ENCODE assay signal across 8 mouse cellular contexts in genomic region chr5:24530042-24530689, GRCm38 (mm10). TPM values are rescaled to one million over a fixed set of nuclear protein-coding genes. Genes with fewer than 3 reads are reported as not detected.
DNase-seq lines count a peak whose midpoint lies in the region; ATAC-seq and TF ChIP-seq lines count a peak whose summit lies in the region.

No protein-coding gene starts in this region.

- peak; percentile 77 for ATAC-seq in hindbrain, postnatal 0 days

- peaks cover 27% of the 10 kb centered on the region for H3K27me3 ChIP-seq in hindbrain, postnatal 0 days (ENCODE audit: insufficient read depth, low read length)

- H3K4me1 ChIP-seq in hindbrain, postnatal 0 days (ENCODE audit: insufficient read depth, low read length) = peaks cover 10% of the 10 kb centered on the region; the same call in 1 of the 2 replicates

- H3K9me3 ChIP-seq in hindbrain, postnatal 0 days (ENCODE audit: low read length) = no peaks in the 10 kb centered on the region

- 15% methylated on average over 24 of the region's 24 CpGs for WGBS in hindbrain, postnatal 0 days

- TF ChIP-seq CTCF in hindbrain, postnatal 0 days (IDR thresholded peaks at IDR 0.05; ENCODE audit: low read depth) = peak; percentile 100

- no peak overlapping the region for H3K4me3 ChIP-seq in hindbrain, postnatal 0 days (ENCODE audit: low read length)

- H3K27ac ChIP-seq in hindbrain, postnatal 0 days = no peak overlapping the region

- H3K4me2 ChIP-seq in hindbrain, postnatal 0 days (ENCODE audit: low read depth, low read length) = no peak overlapping the region

- peak; percentile 56 for DNase-seq in WW6 (ENCODE audit: low read depth, low spot score)
- peak; percentile 95 to 96 for DNase-seq in cerebellum, postnatal 25 days
- DNase-seq in gastrocnemius, adult 18-20 months (ENCODE audit: low spot score) = peak; percentile 94
- DNase-seq in hindbrain, postnatal 0 days (ENCODE audit: low spot score) = peak; percentile 94
- DNase-seq in left cerebral cortex, adult 11 months (ENCODE audit: low spot score) = peak; percentile 85
- DNase-seq in lung, postnatal 36 days = peak; percentile 95
- DNase-seq in right cerebral cortex, adult 18-20 months = peak; percentile 87
- DNase-seq in urinary bladder, adult 18-20 months (ENCODE audit: low spot score in 2 of 2) = peak; percentile 86 to 91

- H3K36me3 ChIP-seq in hindbrain, postnatal 0 days (ENCODE audit: insufficient read depth, low read length) = no peaks in the 10 kb centered on the region

- no peak overlapping the region for H3K9ac ChIP-seq in hindbrain, postnatal 0 days (replicated peaks; ENCODE audit: low read length)

RNA-seq across cellular contexts. Expression of gene Gbx1, which starts 3.2 kb away (rescaled TPM):
- not detected for total RNA-seq in gastrocnemius, adult 18-20 months (2021)
- total RNA-seq in hindbrain, postnatal 0 days (2014; rRNA removed) = 6.5 and 11.3 TPM in 2 replicates
- 4.1 and 4.4 TPM in 2 replicates for polyA plus RNA-seq in hindbrain, postnatal 0 days (2015; fragmentation: Nextera tagmentation; extraction: Ambion mirVana)

RNA-seq across cellular contexts. Expression of gene Asb10, which starts 10.6 kb away (rescaled TPM):
- total RNA-seq in gastrocnemius, adult 18-20 months (2021) = 100 to 1,000 TPM; 101 to 107 TPM
- 0.10 TPM in 1 of 2 replicates, not detected in the other for total RNA-seq in hindbrain, postnatal 0 days (2014; rRNA removed)
- polyA plus RNA-seq in hindbrain, postnatal 0 days (2015; fragmentation: Nextera tagmentation; extraction: Ambion mirVana) = 0.16 and 0.21 TPM in 2 replicates

RNA-seq across cellular contexts. Expression of gene 4931409K22Rik, which starts 26.4 kb away (rescaled TPM):
- not detected for total RNA-seq in gastrocnemius, adult 18-20 months (2021)
- not detected in 2 replicates for total RNA-seq in hindbrain, postnatal 0 days (2014; rRNA removed)
- 0.09 and 0.16 TPM in 2 replicates for polyA plus RNA-seq in hindbrain, postnatal 0 days (2015; fragmentation: Nextera tagmentation; extraction: Ambion mirVana)

RNA-seq across cellular contexts. Expression of gene Abcf2, which starts 47.1 kb away (rescaled TPM):
- total RNA-seq in gastrocnemius, adult 18-20 months (2021) = 100 to 1,000 TPM; 108 to 112 TPM
- 60.6 and 65.6 TPM in 2 replicates for total RNA-seq in hindbrain, postnatal 0 days (2014; rRNA removed)
- 65.4 and 66.5 TPM in 2 replicates for polyA plus RNA-seq in hindbrain, postnatal 0 days (2015; fragmentation: Nextera tagmentation; extraction: Ambion mirVana)

RNA-seq across cellular contexts. Expression of gene Chpf2, which starts 56.4 kb away (rescaled TPM):
- total RNA-seq in gastrocnemius, adult 18-20 months (2021) = 10 to 100 TPM in 1 of 2 experiments, 1 to 10 TPM in 1; 8.9 to 10.3 TPM
- 38.3 and 46.2 TPM in 2 replicates for total RNA-seq in hindbrain, postnatal 0 days (2014; rRNA removed)
- 25.0 and 26.9 TPM in 2 replicates for polyA plus RNA-seq in hindbrain, postnatal 0 days (2015; fragmentation: Nextera tagmentation; extraction: Ambion mirVana)

Comparison
In these comparisons a context has a peak if more than half of its experiments do, and no peak if none do; other contexts are left out.
1. RNA of gene Asb10, which starts 10.6 kb away (total RNA-seq): 101 to 107 TPM in gastrocnemius, adult 18-20 months; 0.10 TPM in hindbrain, postnatal 0 days; every median in the first group is over 10 times any median in the second.
2. Peak in every context shown above with its lines, with median percentiles within 50 percentile points of each other: DNase-seq.